ENCODE assay signal across 25 mouse cellular contexts in the genomic region with DNA sequence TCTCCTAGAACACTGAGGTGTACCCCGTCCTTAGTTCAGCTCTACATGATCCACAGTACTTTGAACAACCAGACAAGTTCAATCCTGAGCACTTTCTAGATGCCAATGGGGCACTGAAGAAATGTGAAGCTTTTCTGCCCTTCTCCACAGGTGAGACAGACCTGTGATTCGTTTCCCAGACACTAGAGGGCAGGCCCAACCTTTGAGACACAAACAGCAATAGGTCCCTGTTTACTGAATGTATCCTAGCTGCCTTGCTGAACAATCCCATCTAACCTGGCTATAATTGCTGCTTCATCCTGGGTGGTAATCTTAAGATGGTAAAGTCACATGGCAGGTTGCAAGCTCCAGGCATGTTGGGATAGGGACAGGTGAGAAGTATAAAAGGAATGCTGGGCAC. TPM values are rescaled to one million over a fixed set of nuclear protein-coding genes. Genes with fewer than 3 reads are reported as not detected.
DNase-seq lines count a peak whose midpoint lies in the region; ATAC-seq and TF ChIP-seq lines count a peak whose summit lies in the region.
"Had no signal": no experiment of that assay in that cellular context is flagged by ENCODE, and none has a peak within 500 bp of the region (broad histone marks: within the 10 kb centered on the region; RNA-seq: fewer than 3 reads in every experiment).

No protein-coding gene starts in this region.

- H3K9ac ChIP-seq in liver, postnatal 0 days (replicated peaks): no peak overlapping the region
- H3K9ac ChIP-seq: embryonic facial prominence, embryonic 12.5 days; hindbrain, embryonic 13.5 days; intestine, embryonic 15.5 days; limb, embryonic 13.5 days; neural tube, embryonic 13.5 days had no signal

- no peak for ATAC-seq in Patski
- ATAC-seq in liver, postnatal 0 days: peak; percentile 31; the same call in 1 of the 2 replicates
- ATAC-seq: intestine, embryonic 15.5 days; lung, postnatal 0 days had no signal

- no peak overlapping the region for H3K27ac ChIP-seq in liver, postnatal 0 days (ENCODE audit: low read depth)
- H3K27ac ChIP-seq: embryonic facial prominence, embryonic 12.5 days; heart, adult 2 months; hindbrain, embryonic 13.5 days; intestine, embryonic 15.5 days; limb, embryonic 13.5 days; midbrain, embryonic 10.5 days; neural tube, embryonic 13.5 days had no signal

- no peaks in the 10 kb centered on the region for H3K4me1 ChIP-seq in liver, postnatal 0 days (ENCODE audit: insufficient read depth)
- H3K4me1 ChIP-seq: embryonic facial prominence, embryonic 12.5 days; hindbrain, embryonic 13.5 days; intestine, embryonic 15.5 days; limb, embryonic 13.5 days; midbrain, embryonic 10.5 days; neural tube, embryonic 13.5 days had no signal

- POLR2A ChIA-PET in Patski (lab: Charles Lee): no interaction called here

- H3K4me2 ChIP-seq in liver, postnatal 0 days (ENCODE audit: low read depth, low read length): no peak overlapping the region
- H3K4me2 ChIP-seq: embryonic facial prominence, embryonic 12.5 days; hindbrain, embryonic 13.5 days; intestine, embryonic 15.5 days; limb, embryonic 13.5 days; neural tube, embryonic 13.5 days had no signal

- no peaks in the 10 kb centered on the region for H3K27me3 ChIP-seq in Patski
- no peaks in the 10 kb centered on the region for H3K27me3 ChIP-seq in liver, postnatal 0 days (ENCODE audit: insufficient read depth, low read length)
- H3K27me3 ChIP-seq: embryonic facial prominence, embryonic 12.5 days; hindbrain, embryonic 13.5 days; intestine, embryonic 15.5 days; limb, embryonic 13.5 days; neural tube, embryonic 13.5 days had no signal

- TF ChIP-seq CTCF in Patski (IDR thresholded peaks at IDR 0.05): peak; percentile 35
- peak; percentile 67 for TF ChIP-seq CTCF in liver, postnatal 0 days (IDR thresholded peaks at IDR 0.05; ENCODE audit: low read depth)

- no peak overlapping the region for H3K4me3 ChIP-seq in liver, postnatal 0 days (ENCODE audit: low read depth, low read length)
- H3K4me3 ChIP-seq: embryonic facial prominence, embryonic 12.5 days; heart, adult 2 months; hindbrain, embryonic 13.5 days; intestine, embryonic 15.5 days; limb, embryonic 13.5 days; midbrain, embryonic 10.5 days; neural tube, embryonic 13.5 days had no signal

- in situ Hi-C loops in Patski (cut with MboI; ENCODE audit: low pct_unique_long_range_greater_than_20kb): no loop called here

- DNase-seq in kidney, adult 18-20 months: peak; percentile 44
- DNase-seq in kidney, postnatal 14 days: no peak
- DNase-seq in urinary bladder, adult 18-20 months (ENCODE audit: low spot score in 2 of 2): peak; percentile 34 to 39
- DNase-seq in urinary bladder, postnatal 10 days (ENCODE audit: low spot score): no peak
- no peak for DNase-seq in Patski (ENCODE audit: low read depth, low spot score)
- peak; percentile 45 for DNase-seq in liver, postnatal 0 days
- DNase-seq in right cerebral cortex, postnatal 10 days (ENCODE audit: low spot score in 2 of 2): no peak
- DNase-seq in embryo, embryonic 10 days (ENCODE audit: low spot score): no peak
- DNase-seq: adrenal gland, postnatal 14 days; cerebellum, postnatal 25 days; gastrocnemius, postnatal 10 days; heart, adult 2 months; heart, postnatal 10 days; retina, postnatal 1 day; thymus, postnatal 14 days had no signal

- H3K9me3 ChIP-seq in liver, postnatal 0 days (ENCODE audit: low read length): no peaks in the 10 kb centered on the region
- H3K9me3 ChIP-seq: intestine, embryonic 15.5 days had no signal

- CTCF ChIA-PET in Patski (lab: Charles Lee): no interaction called here

- no peak for TF ChIP-seq EP300 in liver, postnatal 0 days (IDR thresholded peaks at IDR 0.05; ENCODE audit: low read depth)

- 14% methylated on average over 2 of the region's 2 CpGs for WGBS in liver, postnatal 0 days (ENCODE audit: insufficient replicate concordance)

- no peaks in the 10 kb centered on the region for H3K36me3 ChIP-seq in liver, postnatal 0 days (replicated peaks; ENCODE audit: insufficient read depth, low read length)
- H3K36me3 ChIP-seq: embryonic facial prominence, embryonic 12.5 days; hindbrain, embryonic 13.5 days; intestine, embryonic 15.5 days; limb, embryonic 13.5 days; midbrain, embryonic 10.5 days; neural tube, embryonic 13.5 days had no signal

RNA-seq across cellular contexts. Expression of gene Cyp2b9, which starts 27.9 kb away (rescaled TPM):
- polyA plus RNA-seq in Patski (2021): not detected
- polyA plus RNA-seq in liver, postnatal 0 days (2015; fragmentation: Nextera tagmentation; extraction: Ambion mirVana): 37.4 and 39.1 TPM in 2 replicates
- polyA plus RNA-seq: C2C12; embryonic facial prominence, embryonic 12.5 days; heart, adult 2 months; hindbrain, embryonic 13.5 days; intestine, embryonic 15.5 days; limb, embryonic 13.5 days; lung, postnatal 0 days; midbrain, embryonic 10.5 days; neural tube, embryonic 13.5 days; spleen, adult 2 months; stomach, embryonic 16.5 days had no signal

RNA-seq across cellular contexts. Expression of gene Vmn1r184, which starts 59.1 kb away (rescaled TPM):
- not detected for polyA plus RNA-seq in Patski (2021)
- polyA plus RNA-seq in liver, postnatal 0 days (2015; fragmentation: Nextera tagmentation; extraction: Ambion mirVana): 0.01 TPM in 1 of 2 replicates, not detected in the other
- polyA plus RNA-seq: C2C12; embryonic facial prominence, embryonic 12.5 days; heart, adult 2 months; hindbrain, embryonic 13.5 days; intestine, embryonic 15.5 days; limb, embryonic 13.5 days; lung, postnatal 0 days; midbrain, embryonic 10.5 days; neural tube, embryonic 13.5 days; spleen, adult 2 months; stomach, embryonic 16.5 days had no signal

Comparison
In these comparisons a context has a peak if more than half of its experiments do, and no peak if none do; other contexts are left out.
1. DNase-seq: peak in kidney, adult 18-20 months (single experiment), urinary bladder, adult 18-20 months (2 of 2) and liver, postnatal 0 days (single experiment); none in kidney, postnatal 14 days (single experiment), urinary bladder, postnatal 10 days (single experiment), Patski (single experiment), right cerebral cortex, postnatal 10 days (0 of 2) and embryo, embryonic 10 days (single experiment).
2. RNA of gene Cyp2b9, which starts 27.9 kb away (polyA plus RNA-seq): 37.4 to 39.1 TPM in liver, postnatal 0 days; not detected in Patski (single experiment); every median in the first group is over 10 times any median in the second.